Mouse (Mus musculus): ENCODE results near the gene Evi2a. TPM values are rescaled to one million over a fixed set of nuclear protein-coding genes. Genes with fewer than 3 reads are reported as not detected.

Gene Evi2a
- total and polyA plus RNA-seq, 2 experiments from 2014 or later, result 2.5 to 4.6 TPM

GRCm38 (mm10) chr11:79563493-79563892, 33.1 kb upstream of the Evi2a start:
- TF ChIP-seq CTCF (IDR thresholded peaks at IDR 0.05; ENCODE audit: low read depth), result no peak
- 93% methylated on average over 7 of the region's 7 CpGs for WGBS
- H3K27me3 ChIP-seq (ENCODE audit: insufficient read depth, low read length), result no peaks in the 10 kb centered on the region

GRCm38 (mm10) chr11:79560536-79560935, 30.1 kb upstream of the Evi2a start:
- no peak overlapping the region for H3K4me2 ChIP-seq (ENCODE audit: low read depth)
- no peaks in the 10 kb centered on the region for H3K27me3 ChIP-seq (ENCODE audit: insufficient read depth, low read length)
- no peak for DNase-seq
- H3K9ac ChIP-seq, result no peak overlapping the region
- no peak for TF ChIP-seq CTCF (IDR thresholded peaks at IDR 0.05; ENCODE audit: low read depth)
- no peaks in the 10 kb centered on the region for H3K9me3 ChIP-seq (ENCODE audit: low read length)
- H3K36me3 ChIP-seq (ENCODE audit: insufficient read depth), result peaks cover 55% of the 10 kb centered on the region
- H3K4me1 ChIP-seq (ENCODE audit: insufficient read depth), result no peaks in the 10 kb centered on the region
- no peak for ATAC-seq
- H3K27ac ChIP-seq (ENCODE audit: low read depth, low read length), result no peak overlapping the region
- no peak overlapping the region for H3K4me3 ChIP-seq (ENCODE audit: low read depth, low read length)
- 97% methylated on average over 4 of the region's 4 CpGs for WGBS

More at GRCm38 (mm10) chr11:79563493-79563892, 33.1 kb upstream of the Evi2a start:
- no peak for DNase-seq
- Histone ChIP-seq H3K4me1 (ENCODE audit: insufficient read depth) (no peaks in the 10 kb centered on the region), H3K36me3 (ENCODE audit: insufficient read depth) (peaks cover 50% of the 10 kb centered on the region), H3K4me3 (ENCODE audit: low read depth, low read length) (no peak overlapping the region), H3K9ac (no peak overlapping the region), H3K9me3 (ENCODE audit: low read length) (no peaks in the 10 kb centered on the region), H3K4me2 (ENCODE audit: low read depth) (no peak overlapping the region), H3K27ac (ENCODE audit: low read depth, low read length) (no peak overlapping the region)
- ATAC-seq, result no peak

DNA sequence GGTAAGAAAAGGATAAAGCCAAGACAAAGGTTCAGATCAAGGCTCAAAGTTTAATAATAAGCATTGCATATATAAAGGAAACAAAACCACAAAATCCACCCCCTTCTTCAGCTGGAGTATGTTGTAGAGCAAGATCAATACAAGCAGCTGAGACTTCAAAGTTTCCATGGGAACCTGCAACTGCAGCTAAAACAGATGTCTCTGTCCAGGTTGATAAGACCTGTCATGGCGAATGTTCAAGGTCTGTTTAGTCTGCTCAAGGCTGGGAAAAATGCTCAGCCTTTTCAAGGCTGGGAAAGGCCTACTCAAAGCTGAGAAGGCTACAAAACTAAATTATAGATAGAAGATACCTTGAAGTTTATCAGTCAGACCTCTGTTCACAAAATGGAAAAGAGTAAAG, 22.2 kb upstream of the Evi2a start:
- no peaks in the 10 kb centered on the region for H3K27me3 ChIP-seq (ENCODE audit: insufficient read depth, low read length)
- 89% methylated on average over 1 of the region's 1 CpGs for WGBS
- ATAC-seq, result no peak

GRCm38 (mm10) chr11:79536293-79536692, 5.9 kb upstream of the Evi2a start:
- ATAC-seq (no peak), DNase-seq (no peak)
- Histone ChIP-seq H3K4me2 (ENCODE audit: low read depth) (no peak overlapping the region), H3K4me3 (ENCODE audit: low read depth, low read length) (no peak overlapping the region), H3K9me3 (ENCODE audit: low read length) (no peaks in the 10 kb centered on the region), H3K36me3 (ENCODE audit: insufficient read depth) (peaks cover 17% of the 10 kb centered on the region; the same call in 1 of the 2 replicates), H3K4me1 (ENCODE audit: insufficient read depth) (no peaks in the 10 kb centered on the region), H3K27ac (ENCODE audit: low read depth, low read length) (no peak overlapping the region), H3K27me3 (ENCODE audit: insufficient read depth, low read length) (no peaks in the 10 kb centered on the region), H3K9ac (no peak overlapping the region)
- 98% methylated on average over 3 of the region's 3 CpGs for WGBS
- TF ChIP-seq CTCF (IDR thresholded peaks at IDR 0.05; ENCODE audit: low read depth), result no peak

More for the DNA sequence above, 22.2 kb upstream of the Evi2a start:
- H3K4me3 ChIP-seq (ENCODE audit: low read depth, low read length), result no peak overlapping the region
- H3K36me3 ChIP-seq (ENCODE audit: insufficient read depth), result peaks cover 70% of the 10 kb centered on the region
- H3K4me1 ChIP-seq (ENCODE audit: insufficient read depth), result no peaks in the 10 kb centered on the region
- no peak overlapping the region for H3K9ac ChIP-seq
- no peak overlapping the region for H3K27ac ChIP-seq (ENCODE audit: low read depth, low read length)
- TF ChIP-seq CTCF (IDR thresholded peaks at IDR 0.05; ENCODE audit: low read depth), result no peak
- H3K9me3 ChIP-seq (ENCODE audit: low read length), result no peaks in the 10 kb centered on the region
- H3K4me2 ChIP-seq (ENCODE audit: low read depth), result no peak overlapping the region
- DNase-seq, result no peak

DNA sequence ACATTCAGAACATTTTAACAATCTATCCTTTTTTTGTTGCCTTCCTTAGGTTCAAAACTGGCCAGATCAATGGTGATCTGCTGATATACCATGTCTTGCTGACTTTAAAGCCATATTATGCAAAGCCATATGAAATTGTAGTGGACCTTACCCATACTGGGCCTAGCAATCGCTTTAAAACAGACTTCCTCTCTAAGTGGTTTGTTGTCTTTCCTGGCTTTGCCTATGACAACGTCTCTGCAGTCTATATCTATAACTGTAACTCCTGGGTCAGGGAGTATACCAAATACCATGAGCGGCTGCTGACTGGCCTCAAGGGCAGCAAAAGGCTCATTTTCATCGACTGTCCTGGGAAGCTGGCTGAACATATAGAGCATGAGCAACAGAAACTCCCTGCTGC, 5.1 kb upstream of the Evi2a start:
- no peak overlapping the region for H3K27ac ChIP-seq (ENCODE audit: low read depth, low read length)
- H3K27me3 ChIP-seq (ENCODE audit: insufficient read depth, low read length), result no peaks in the 10 kb centered on the region
- no peak overlapping the region for H3K9ac ChIP-seq
- no peak overlapping the region for H3K4me2 ChIP-seq (ENCODE audit: low read depth)
- no peaks in the 10 kb centered on the region for H3K4me1 ChIP-seq (ENCODE audit: insufficient read depth)
- H3K36me3 ChIP-seq (ENCODE audit: insufficient read depth), result peaks cover 17% of the 10 kb centered on the region; the same call in 1 of the 2 replicates
- no peak overlapping the region for H3K4me3 ChIP-seq (ENCODE audit: low read depth, low read length)
- WGBS, result 92% methylated on average over 4 of the region's 4 CpGs
- no peak for TF ChIP-seq CTCF (IDR thresholded peaks at IDR 0.05; ENCODE audit: low read depth)
- DNase-seq (no peak), ATAC-seq (no peak)
- no peaks in the 10 kb centered on the region for H3K9me3 ChIP-seq (ENCODE audit: low read length)

- no peak overlapping the region for H3K4me3 ChIP-seq (ENCODE audit: low read depth, low read length)
- no peak for TF ChIP-seq CTCF (IDR thresholded peaks at IDR 0.05; ENCODE audit: low read depth)
- no peak overlapping the region for H3K4me2 ChIP-seq (ENCODE audit: low read depth)
- H3K27ac ChIP-seq (ENCODE audit: low read depth, low read length), result no peak overlapping the region
- H3K27me3 ChIP-seq (ENCODE audit: insufficient read depth, low read length), result no peaks in the 10 kb centered on the region
- no peak for ATAC-seq
- H3K9ac ChIP-seq, result no peak overlapping the region
- no peak for DNase-seq
- no peaks in the 10 kb centered on the region for H3K4me1 ChIP-seq (ENCODE audit: insufficient read depth)
- WGBS, result 58% methylated on average over 8 of the region's 8 CpGs
- H3K9me3 ChIP-seq (ENCODE audit: low read length), result no peaks in the 10 kb centered on the region
- peaks cover 15% of the 10 kb centered on the region; the same call in 1 of the 2 replicates for H3K36me3 ChIP-seq (ENCODE audit: insufficient read depth)
Observed at GRCm38 (mm10) chr11:79533950-79534690, 3.7 kb upstream of the Evi2a start.

- 82% methylated on average over 6 of the region's 6 CpGs for WGBS
- no peak overlapping the region for H3K4me3 ChIP-seq (ENCODE audit: low read depth, low read length)
- no peaks in the 10 kb centered on the region for H3K9me3 ChIP-seq (ENCODE audit: low read length)
- no peak for TF ChIP-seq CTCF (IDR thresholded peaks at IDR 0.05; ENCODE audit: low read depth)
- DNase-seq (no peak), ATAC-seq (no peak)
- H3K4me2 ChIP-seq (ENCODE audit: low read depth), result no peak overlapping the region
- no peaks in the 10 kb centered on the region for H3K27me3 ChIP-seq (ENCODE audit: insufficient read depth, low read length)
- H3K36me3 ChIP-seq (ENCODE audit: insufficient read depth), result peaks cover 15% of the 10 kb centered on the region; the same call in 1 of the 2 replicates
- H3K9ac ChIP-seq, result no peak overlapping the region
- no peaks in the 10 kb centered on the region for H3K4me1 ChIP-seq (ENCODE audit: insufficient read depth)
- no peak overlapping the region for H3K27ac ChIP-seq (ENCODE audit: low read depth, low read length)
Observed at GRCm38 (mm10) chr11:79533311-79533710, 2.9 kb upstream of the Evi2a start.
